Mouse (Mus musculus) B cell, adult 2 months (primary cell): Measurements from ENCODE around the gene Tmem270.
"Not testable (repeated sequence)": the region's sequence is repeated elsewhere in the genome, so short reads cannot be mapped to it uniquely, and the experiment has no call there.

Source experiments
- DNase-seq, 2 experiments: peaks; one replicate each; pipeline ENCODE4 v3.0.0; 2022

Gene Tmem270

GRCm38 (mm10) chr5:134906633-134907032 is at the start of gene Tmem270:
TSS of gene Tmem270 (minus strand) at chr5:134906733.
- no peak for DNase-seq

GRCm38 (mm10) chr5:134955491-134955890 is 49.0 kb upstream of the Tmem270 start:
- DNase-seq: no peak

- DNase-seq: no peak
Measured at GRCm38 (mm10) chr5:134951053-134951884, 44.7 kb upstream of the Tmem270 start.

- DNase-seq: no peak
Measured at GRCm38 (mm10) chr5:134948085-134948439, 41.5 kb upstream of the Tmem270 start.

- no peak for DNase-seq
Measured at GRCm38 (mm10) chr5:134947420-134948084, 41.0 kb upstream of the Tmem270 start.

- DNase-seq: no peak
Measured at GRCm38 (mm10) chr5:134946857-134947255, 40.3 kb upstream of the Tmem270 start, which contains the start of gene Cldn4. TSS of gene Cldn4 (minus strand) at chr5:134946934.

- no peak for DNase-seq
Measured at GRCm38 (mm10) chr5:134946063-134946856, 39.7 kb upstream of the Tmem270 start.

- DNase-seq: no peak
Measured at GRCm38 (mm10) chr5:134945266-134945959, 38.9 kb upstream of the Tmem270 start.

GRCm38 (mm10) chr5:134944179-134944578 is 37.6 kb upstream of the Tmem270 start:
- no peak for DNase-seq

- no peak for DNase-seq
Measured at GRCm38 (mm10) chr5:134942740-134943139, 36.2 kb upstream of the Tmem270 start.

GRCm38 (mm10) chr5:134941472-134942209 is 35.1 kb upstream of the Tmem270 start:
- no peak for DNase-seq

- DNase-seq: not testable (repeated sequence)
Measured at GRCm38 (mm10) chr5:134939554-134939953, 33.0 kb upstream of the Tmem270 start.

- no peak for DNase-seq
Measured at GRCm38 (mm10) chr5:134939069-134939468, 32.5 kb upstream of the Tmem270 start.

GRCm38 (mm10) chr5:134936626-134937185 is 30.2 kb upstream of the Tmem270 start:
- DNase-seq: no peak

- DNase-seq: no peak
Measured at GRCm38 (mm10) chr5:134936051-134936450, 29.5 kb upstream of the Tmem270 start.

- peak; percentile 56 to 67 for DNase-seq
Measured at GRCm38 (mm10) chr5:134934666-134935065, 28.1 kb upstream of the Tmem270 start.

GRCm38 (mm10) chr5:134933686-134934085 is 27.2 kb upstream of the Tmem270 start:
- DNase-seq: peak in 1 of 2 experiments; percentile 11

GRCm38 (mm10) chr5:134933281-134933680 is 26.7 kb upstream of the Tmem270 start:
- peak in 1 of 2 experiments; percentile 9 for DNase-seq

- DNase-seq: peak; percentile 73 to 74
Measured at GRCm38 (mm10) chr5:134932903-134933276, 26.4 kb upstream of the Tmem270 start.

GRCm38 (mm10) chr5:134932179-134932902 is 25.8 kb upstream of the Tmem270 start, which contains the start of gene Mettl27:
TSS of gene Mettl27 (plus strand) at chr5:134932368.
- DNase-seq: peak; percentile 88 to 89

GRCm38 (mm10) chr5:134929988-134930387 is 23.5 kb upstream of the Tmem270 start:
- no peak for DNase-seq
